Mouse (Mus musculus): ENCODE data around the gene Rtkn2.

DNA sequence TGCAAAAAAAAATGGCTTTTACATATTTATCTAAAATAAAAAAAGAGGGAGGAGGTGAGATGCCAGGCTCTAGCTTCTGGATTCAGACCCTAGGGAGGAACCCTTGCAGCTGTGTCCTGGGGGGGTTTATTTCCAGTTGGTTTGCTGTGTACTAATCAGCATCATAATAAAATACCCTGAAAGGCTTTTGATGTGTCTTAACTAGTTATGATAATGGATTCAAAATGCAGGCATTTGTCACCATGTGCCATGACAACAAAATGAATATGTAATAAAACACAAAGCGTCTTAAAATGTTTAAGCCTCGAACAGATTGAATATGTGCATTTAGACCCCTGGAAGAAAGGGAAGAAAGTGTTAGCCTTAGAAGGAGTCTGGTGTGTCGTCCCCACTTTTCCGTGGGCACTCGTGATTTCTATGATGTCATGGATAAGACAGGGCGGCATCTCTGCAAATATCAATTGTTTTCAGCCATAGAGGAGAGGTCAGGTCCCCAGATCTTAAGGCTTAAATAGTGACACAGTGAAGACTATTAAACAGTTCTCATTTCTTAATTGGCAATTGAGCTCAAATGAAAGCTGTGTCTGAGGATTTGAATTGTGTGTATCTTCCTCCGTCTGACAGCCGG is 59.7 kb downstream of the Rtkn2 start:
- TF ChIP-seq POLR2A (IDR thresholded peaks at IDR 0.05; ENCODE audit: insufficient read length, low read depth) (no peak), TCF3 (IDR thresholded peaks at IDR 0.05; ENCODE audit: insufficient read length, low read depth) (no peak), SRF (IDR thresholded peaks at IDR 0.05; ENCODE audit: control insufficient read depth, insufficient read length, low read depth) (no peak), CEBPB (IDR thresholded peaks at IDR 0.05; ENCODE audit: insufficient read depth, poor library complexity, severe bottlenecking) (no peak), USF1 (IDR thresholded peaks at IDR 0.05; ENCODE audit: low read depth) (no peak), TCF12 (IDR thresholded peaks at IDR 0.05; ENCODE audit: insufficient read depth, poor library complexity, severe bottlenecking) (no peak)
